Mouse (Mus musculus): Measurements from ENCODE around the gene Gm17018. TPM values are rescaled to one million over a fixed set of nuclear protein-coding genes. Genes with fewer than 3 reads are reported as not detected.

Gm17018 gene
- polyA plus RNA-seq, 1 experiment: 26.1 TPM

DNA sequence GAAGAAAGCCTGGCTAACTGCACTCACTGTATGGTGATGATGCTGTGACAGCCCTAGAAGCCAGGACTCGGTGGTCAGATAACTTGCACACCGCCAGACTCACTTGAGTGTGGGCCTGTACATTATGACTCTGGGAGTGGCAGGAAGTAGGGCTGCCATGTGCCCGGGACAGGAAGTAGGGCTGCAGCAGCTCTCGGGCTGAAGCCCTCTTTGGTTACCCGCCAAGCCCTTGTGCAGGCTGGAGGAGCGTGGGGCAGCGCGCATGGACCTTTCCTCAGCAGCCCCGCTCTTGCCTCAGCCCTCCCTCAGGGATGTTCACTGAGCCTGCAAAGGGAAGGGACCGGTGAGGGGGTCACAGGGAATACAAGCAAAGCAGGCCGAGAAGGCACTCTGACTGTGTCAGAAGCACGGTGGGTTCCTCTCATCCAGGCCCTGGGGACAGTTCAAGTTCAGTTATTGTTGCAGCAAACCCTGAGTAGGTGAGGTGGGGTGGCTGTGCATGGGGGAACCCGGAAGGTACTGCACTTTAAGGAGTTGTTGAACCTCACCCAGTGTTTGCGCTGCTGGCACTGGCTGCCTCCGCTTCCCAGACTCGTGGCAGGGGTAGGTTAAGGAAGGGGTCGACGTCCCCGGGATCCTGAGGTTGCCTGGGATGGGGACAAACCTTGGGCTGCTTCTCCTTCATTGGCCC, 14.7 kb downstream of the Gm17018 start:
- no peak overlapping the region for H3K27ac ChIP-seq (replicated peaks; ENCODE audit: low read depth, low read length)
- 0 out of 2 replicates have a peak overlapping the region, but pooled peaks have one; percentile 2 for H3K4me3 ChIP-seq (ENCODE audit: insufficient read depth, low read depth, low read length)
- H3K4me1 ChIP-seq (ENCODE audit: control insufficient read depth, insufficient read depth, insufficient read length, low read length): peaks cover 6% of the 10 kb centered on the region; the same call in 1 of the 2 replicates

DNA sequence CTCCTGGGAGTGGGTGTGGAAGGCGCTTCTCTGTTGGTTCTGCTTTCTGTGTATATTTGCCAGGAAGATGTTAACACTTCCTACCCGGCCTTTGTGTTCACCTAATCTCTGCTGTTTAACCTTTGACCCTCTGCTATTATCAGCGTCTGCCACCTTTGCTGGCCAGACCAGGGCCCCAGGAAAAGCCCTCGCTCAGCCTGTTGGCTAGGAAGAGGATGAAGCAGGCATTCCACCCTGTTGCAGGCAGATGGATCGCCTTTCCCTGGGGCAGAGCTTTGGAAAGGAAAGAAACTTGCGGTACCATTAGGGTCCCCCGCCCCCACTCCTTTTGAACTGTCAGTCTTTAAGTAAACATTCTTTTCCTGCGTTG, 15.2 kb downstream of the Gm17018 start:
- no peak overlapping the region for H3K4me3 ChIP-seq (ENCODE audit: insufficient read depth, low read depth, low read length)
- H3K4me1 ChIP-seq (ENCODE audit: control insufficient read depth, insufficient read depth, insufficient read length, low read length): peaks cover 6% of the 10 kb centered on the region; the same call in 1 of the 2 replicates
- no peak overlapping the region for H3K27ac ChIP-seq (replicated peaks; ENCODE audit: low read depth, low read length)

DNA sequence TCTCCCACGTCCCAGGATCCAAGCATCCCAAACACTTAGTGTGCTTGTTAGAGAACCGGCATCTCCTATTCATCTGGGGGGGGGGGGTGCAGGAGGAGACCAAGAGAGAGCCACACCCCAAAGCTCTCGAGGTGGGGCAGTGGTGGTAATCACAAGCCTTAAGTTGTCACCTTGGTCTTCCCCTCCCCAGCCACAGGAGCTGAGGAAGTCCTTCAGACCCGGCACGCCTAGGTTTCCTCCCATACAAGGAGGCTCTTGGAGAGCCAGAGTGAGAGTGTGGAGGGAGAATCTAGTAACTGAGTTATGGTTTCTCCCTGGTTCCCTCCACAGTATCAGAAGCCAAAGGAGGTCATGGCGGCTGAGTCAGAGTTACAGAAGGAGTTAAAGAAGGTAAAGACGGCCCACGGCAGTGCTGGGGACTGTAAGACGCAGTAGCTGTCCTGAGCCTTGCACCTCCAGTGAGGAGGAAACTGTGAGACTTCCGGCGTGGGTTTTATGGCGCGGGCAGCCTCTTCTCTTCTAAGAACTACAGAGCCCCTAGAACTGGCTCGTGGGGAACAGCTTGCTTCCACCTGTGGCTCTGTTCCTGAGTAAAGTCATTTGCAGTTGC, 16.8 kb downstream of the Gm17018 start:
- H3K27ac ChIP-seq (replicated peaks; ENCODE audit: low read depth, low read length): no peak overlapping the region
- peaks cover 6% of the 10 kb centered on the region; the same call in 1 of the 2 replicates for H3K4me1 ChIP-seq (ENCODE audit: control insufficient read depth, insufficient read depth, insufficient read length, low read length)
- no peak overlapping the region for H3K4me3 ChIP-seq (ENCODE audit: insufficient read depth, low read depth, low read length)

DNA sequence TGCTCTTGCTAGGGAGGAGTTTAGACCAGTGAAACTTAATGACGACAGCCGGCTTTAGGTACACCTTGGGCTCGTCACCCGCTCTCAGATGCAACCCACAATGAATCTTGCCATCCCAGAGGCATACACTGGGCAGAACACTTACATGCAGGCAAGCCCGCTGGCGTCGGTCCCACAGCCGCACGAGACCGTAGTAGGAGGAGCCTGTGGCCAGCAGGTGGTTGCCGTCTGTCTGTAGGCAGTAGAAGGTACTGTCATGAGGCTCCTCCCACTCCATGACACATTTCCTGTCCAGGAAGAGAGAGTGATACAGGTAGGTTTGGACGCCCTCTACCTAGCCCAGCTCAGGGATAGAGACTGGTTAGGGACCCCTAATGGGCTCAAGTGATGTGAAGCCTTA, 18.6 kb downstream of the Gm17018 start:
- no peak overlapping the region for H3K4me3 ChIP-seq (ENCODE audit: insufficient read depth, low read depth, low read length)
- peaks cover 6% of the 10 kb centered on the region; the same call in 1 of the 2 replicates for H3K4me1 ChIP-seq (ENCODE audit: control insufficient read depth, insufficient read depth, insufficient read length, low read length)
- H3K27ac ChIP-seq (replicated peaks; ENCODE audit: low read depth, low read length): no peak overlapping the region

DNA sequence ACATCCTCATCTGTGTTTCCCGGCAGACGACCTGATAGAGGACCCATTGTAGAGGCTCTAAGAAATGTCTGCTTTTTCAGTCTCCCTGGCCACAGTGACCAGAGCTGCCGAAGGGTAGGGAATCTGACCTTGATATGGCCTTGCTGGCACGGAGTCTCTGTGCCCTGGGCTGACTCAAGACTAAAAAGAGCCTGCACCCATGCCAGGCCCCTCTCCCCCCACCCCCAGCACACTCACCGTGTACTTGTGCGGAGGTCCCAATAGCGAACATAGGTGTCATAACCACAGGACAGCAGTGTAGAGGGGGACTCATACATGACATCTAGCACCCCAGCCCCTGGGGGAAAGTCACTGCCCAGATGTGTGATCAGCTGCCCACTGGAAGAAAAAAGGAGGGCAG, 19.0 kb downstream of the Gm17018 start:
- no peak overlapping the region for H3K27ac ChIP-seq (replicated peaks; ENCODE audit: low read depth, low read length)
- no peak overlapping the region for H3K4me3 ChIP-seq (ENCODE audit: insufficient read depth, low read depth, low read length)
- H3K4me1 ChIP-seq (ENCODE audit: control insufficient read depth, insufficient read depth, insufficient read length, low read length): peaks cover 6% of the 10 kb centered on the region; the same call in 1 of the 2 replicates

DNA sequence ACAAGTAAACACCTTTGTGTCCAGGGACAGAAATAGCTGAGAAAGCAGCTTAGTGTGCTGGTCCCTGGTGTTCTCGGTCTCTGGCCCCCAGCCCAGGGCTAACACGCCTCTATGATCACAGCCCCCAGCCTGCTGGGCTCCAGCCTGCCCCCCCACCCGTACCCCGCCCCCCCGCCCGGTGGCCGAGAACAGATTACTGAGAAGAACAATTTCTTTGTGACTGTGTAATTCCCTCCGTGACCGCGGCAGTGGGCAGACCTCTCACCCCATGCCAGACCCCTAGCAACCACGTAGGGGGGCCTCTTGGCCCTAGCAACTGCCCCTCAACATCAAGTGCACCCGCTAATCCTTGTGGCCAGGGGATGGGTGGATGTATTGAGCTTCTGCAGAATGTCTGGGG, 19.8 kb downstream of the Gm17018 start:
- Histone ChIP-seq H3K4me3 (ENCODE audit: insufficient read depth, low read depth, low read length) (no peak overlapping the region), H3K27ac (replicated peaks; ENCODE audit: low read depth, low read length) (no peak overlapping the region), H3K4me1 (ENCODE audit: control insufficient read depth, insufficient read depth, insufficient read length, low read length) (peaks cover 4% of the 10 kb centered on the region; the same call in 1 of the 2 replicates)

DNA sequence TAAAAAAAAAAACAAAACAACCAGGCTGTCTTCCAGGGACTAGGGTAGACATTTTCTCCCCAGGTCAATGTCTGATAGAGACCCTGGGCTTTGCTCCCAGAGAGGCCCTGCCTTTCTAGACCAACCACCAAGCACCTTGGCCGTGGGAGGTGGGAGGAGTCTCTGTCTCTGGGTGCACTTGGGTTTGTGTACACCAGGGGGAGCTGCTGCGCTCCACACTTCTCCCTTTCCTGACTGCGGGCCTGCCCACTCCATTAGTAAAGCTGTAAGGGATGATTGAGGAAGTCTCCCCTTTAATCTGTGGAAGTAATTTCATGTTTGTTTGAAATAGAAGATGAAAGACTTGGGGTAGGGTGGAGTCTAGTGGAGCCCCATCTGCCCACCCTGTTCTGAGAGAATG, 20.8 kb downstream of the Gm17018 start:
- H3K27ac ChIP-seq (replicated peaks; ENCODE audit: low read depth, low read length): no peak overlapping the region
- H3K4me1 ChIP-seq (ENCODE audit: control insufficient read depth, insufficient read depth, insufficient read length, low read length): no peaks in the 10 kb centered on the region
- no peak overlapping the region for H3K4me3 ChIP-seq (ENCODE audit: insufficient read depth, low read depth, low read length)

DNA sequence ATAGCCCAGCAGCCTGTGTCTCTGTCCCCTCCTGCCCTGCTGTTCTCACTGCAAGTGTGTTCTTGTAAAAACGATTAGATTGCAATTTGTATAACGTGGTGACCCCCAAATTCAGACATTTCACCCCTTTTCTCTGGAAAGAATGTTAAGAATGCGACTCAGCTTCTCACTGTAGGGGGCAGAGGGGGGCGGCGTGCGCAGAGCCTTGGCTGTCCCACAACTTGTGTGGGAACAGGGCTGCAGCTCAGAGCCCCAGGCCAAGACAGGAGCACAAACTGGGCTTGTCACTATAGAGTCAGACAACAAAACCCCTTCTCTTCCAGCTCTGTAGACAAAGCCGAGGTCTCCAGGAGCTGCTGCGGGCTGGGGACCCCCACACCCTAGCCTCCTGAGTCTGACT, 21.7 kb downstream of the Gm17018 start:
- no peak overlapping the region for H3K27ac ChIP-seq (replicated peaks; ENCODE audit: low read depth, low read length)
- no peaks in the 10 kb centered on the region for H3K4me1 ChIP-seq (ENCODE audit: control insufficient read depth, insufficient read depth, insufficient read length, low read length)
- H3K4me3 ChIP-seq (ENCODE audit: insufficient read depth, low read depth, low read length): no peak overlapping the region

DNA sequence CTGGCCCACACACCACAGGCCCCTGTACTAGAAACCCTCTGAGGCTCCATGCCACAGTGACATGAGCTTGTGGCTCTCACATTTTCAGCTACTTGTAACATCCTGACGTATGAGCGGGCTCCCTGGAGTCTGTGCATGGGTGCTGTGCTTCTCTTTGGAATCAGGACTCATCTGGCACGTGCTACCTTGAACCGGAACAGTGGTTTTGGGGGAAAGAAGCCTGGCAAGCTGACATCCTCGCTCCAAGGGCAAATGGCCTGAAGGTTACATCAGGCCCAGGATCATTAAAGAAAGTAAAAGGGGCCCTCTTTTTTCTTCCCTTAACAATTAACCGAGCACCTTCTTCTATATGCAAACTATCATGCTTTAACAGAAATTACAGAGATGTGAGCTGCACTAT, 22.7 kb downstream of the Gm17018 start:
- Histone ChIP-seq H3K4me1 (ENCODE audit: control insufficient read depth, insufficient read depth, insufficient read length, low read length) (no peaks in the 10 kb centered on the region), H3K27ac (replicated peaks; ENCODE audit: low read depth, low read length) (no peak overlapping the region), H3K4me3 (ENCODE audit: insufficient read depth, low read depth, low read length) (no peak overlapping the region)

DNA sequence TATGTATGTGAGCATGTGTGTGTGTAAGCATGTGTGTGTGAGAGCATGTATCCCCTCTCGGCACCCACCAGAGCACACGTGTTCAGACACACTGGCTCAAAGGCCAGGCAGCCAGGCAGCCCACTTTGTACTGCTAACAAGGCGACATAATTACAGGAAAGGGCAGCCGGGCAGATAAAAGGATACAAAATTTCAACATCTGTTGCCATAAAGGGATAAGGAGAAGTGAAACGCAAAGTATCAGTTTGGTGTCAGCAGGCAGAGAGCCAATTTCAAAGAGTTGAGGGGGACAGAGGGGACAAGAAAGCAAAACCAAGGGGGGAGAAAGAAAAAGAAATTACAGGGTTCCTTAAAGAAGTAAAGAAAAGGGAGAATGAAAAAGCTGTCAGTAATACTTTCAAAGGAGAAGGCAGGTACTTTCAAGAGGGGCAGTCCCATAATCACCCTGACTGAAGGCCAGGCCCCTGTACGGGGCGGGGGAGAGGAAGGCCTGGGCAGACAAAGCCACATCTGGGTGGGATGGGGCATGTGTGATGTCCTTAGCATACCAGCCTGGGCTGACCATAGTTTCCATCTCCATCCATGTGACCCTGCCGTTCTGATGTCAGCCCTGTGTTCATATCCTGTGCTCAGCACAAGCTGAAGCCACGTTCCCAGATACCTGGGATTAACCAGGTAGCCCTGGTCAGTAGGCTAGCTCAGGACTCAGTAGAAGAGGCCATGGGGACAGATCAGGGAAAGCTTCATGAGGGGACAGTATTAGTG, 24.6 kb downstream of the Gm17018 start:
- H3K4me3 ChIP-seq (ENCODE audit: insufficient read depth, low read depth, low read length): no peak overlapping the region
- no peaks in the 10 kb centered on the region for H3K4me1 ChIP-seq (ENCODE audit: control insufficient read depth, insufficient read depth, insufficient read length, low read length)
- no peak overlapping the region for H3K27ac ChIP-seq (replicated peaks; ENCODE audit: low read depth, low read length)

DNA sequence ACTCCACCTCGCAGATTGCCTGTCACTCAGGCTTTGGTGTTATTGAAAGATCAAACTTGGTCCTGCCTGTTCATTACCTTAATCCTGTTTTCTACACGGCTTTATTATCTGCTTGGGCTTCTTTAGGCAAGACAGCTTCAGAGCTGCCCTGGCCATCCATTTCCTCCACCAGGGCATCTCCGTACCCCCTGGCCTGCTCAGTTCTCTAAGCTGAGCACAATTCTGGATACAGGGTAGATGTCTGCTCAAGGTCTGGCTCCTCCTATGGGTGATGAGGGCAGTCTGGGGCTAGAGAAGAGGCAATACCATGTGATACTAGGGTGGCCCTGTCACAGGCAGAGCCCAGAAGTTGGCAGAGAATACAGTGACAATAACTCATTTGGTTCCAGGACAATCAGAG, 26.4 kb downstream of the Gm17018 start:
- H3K4me1 ChIP-seq (ENCODE audit: control insufficient read depth, insufficient read depth, insufficient read length, low read length): peaks cover 3% of the 10 kb centered on the region; the same call in 1 of the 2 replicates
- H3K27ac ChIP-seq (replicated peaks; ENCODE audit: low read depth, low read length): no peak overlapping the region
- no peak overlapping the region for H3K4me3 ChIP-seq (ENCODE audit: insufficient read depth, low read depth, low read length)

DNA sequence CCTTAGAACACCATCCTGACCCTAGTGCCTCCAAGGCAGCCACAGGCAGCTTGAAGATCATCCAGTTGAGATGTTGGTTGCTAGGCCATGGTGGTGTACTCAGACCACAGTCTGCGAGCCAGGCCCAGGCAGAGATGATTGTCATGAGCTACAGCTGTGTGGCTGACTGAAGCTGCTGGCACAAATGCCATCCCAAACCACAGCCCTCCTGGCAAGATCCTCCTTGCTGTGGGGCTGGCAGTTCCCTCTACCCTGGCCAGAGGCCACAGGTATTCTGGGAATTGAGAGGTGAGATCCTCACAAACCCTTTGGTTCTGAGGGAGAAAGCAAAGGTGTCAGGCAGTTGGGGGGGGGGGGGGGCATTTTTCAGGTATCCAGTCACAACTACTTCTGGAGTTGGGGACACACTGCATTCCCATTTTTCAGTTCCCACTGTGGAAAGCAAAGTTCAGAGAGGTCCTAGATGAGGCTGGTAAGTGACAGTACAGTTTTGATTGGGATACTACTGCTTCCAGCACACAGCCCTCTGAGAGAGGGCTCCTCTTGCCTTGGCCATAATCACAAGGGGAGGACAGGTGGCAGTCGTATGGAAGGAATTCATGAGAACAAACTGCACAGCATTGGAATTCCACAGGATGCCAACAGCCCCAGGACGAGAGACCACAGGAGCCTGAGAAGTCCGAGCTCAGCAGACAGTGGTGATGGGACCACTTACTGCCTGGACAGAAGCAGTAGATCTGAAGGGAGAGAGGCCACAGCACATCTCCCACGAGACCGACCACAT, 27.3 kb downstream of the Gm17018 start:
- Histone ChIP-seq H3K4me1 (ENCODE audit: control insufficient read depth, insufficient read depth, insufficient read length, low read length) (peaks cover 3% of the 10 kb centered on the region; the same call in 1 of the 2 replicates), H3K27ac (replicated peaks; ENCODE audit: low read depth, low read length) (no peak overlapping the region), H3K4me3 (ENCODE audit: insufficient read depth, low read depth, low read length) (no peak overlapping the region)

DNA sequence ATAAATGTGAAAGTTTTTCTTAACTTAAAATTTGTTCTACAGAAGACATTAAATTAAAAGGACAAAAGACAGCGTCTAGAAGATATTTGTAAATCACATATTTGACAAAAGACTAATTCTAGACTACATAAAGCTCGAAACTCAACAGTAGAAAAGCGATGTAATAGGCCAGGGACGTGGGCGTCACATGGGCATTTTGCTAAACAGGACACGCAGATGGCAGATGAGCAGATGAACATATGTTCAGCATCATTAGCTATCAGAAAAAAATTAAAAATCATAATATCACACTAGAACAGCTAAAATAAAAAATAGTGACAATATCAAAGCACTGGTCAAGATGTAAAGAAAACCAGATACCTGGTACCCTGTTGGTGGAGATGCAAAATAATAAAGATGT, 29.3 kb downstream of the Gm17018 start:
- H3K4me3 ChIP-seq (ENCODE audit: insufficient read depth, low read depth, low read length): no peak overlapping the region
- peaks cover 3% of the 10 kb centered on the region; the same call in 1 of the 2 replicates for H3K4me1 ChIP-seq (ENCODE audit: control insufficient read depth, insufficient read depth, insufficient read length, low read length)
- no peak overlapping the region for H3K27ac ChIP-seq (replicated peaks; ENCODE audit: low read depth, low read length)

DNA sequence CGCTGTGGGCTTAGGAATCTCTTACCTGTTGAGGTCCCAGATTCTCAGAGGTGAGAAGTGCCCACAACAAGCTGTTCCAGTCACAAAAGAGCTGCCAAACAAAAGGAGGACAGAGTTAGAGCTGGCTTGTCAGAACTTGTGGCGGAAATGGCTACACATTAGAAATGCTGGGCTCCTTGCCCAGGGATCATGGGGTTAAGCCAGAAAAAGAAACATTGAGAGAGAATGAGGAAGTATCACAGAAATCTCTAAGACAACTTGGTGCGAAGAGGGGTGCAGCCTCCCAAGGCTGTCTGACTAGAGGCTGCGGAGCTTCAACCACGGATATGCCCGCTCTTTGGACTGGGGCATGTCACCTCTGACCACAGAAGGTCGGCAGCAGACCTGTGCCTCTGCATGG, 31.3 kb downstream of the Gm17018 start:
- peaks cover 3% of the 10 kb centered on the region; the same call in 1 of the 2 replicates for H3K4me1 ChIP-seq (ENCODE audit: control insufficient read depth, insufficient read depth, insufficient read length, low read length)
- H3K4me3 ChIP-seq (ENCODE audit: insufficient read depth, low read depth, low read length): peak overlapping the region; percentile 39
- peak overlapping the region; percentile 79 for H3K27ac ChIP-seq (replicated peaks; ENCODE audit: low read depth, low read length)

DNA sequence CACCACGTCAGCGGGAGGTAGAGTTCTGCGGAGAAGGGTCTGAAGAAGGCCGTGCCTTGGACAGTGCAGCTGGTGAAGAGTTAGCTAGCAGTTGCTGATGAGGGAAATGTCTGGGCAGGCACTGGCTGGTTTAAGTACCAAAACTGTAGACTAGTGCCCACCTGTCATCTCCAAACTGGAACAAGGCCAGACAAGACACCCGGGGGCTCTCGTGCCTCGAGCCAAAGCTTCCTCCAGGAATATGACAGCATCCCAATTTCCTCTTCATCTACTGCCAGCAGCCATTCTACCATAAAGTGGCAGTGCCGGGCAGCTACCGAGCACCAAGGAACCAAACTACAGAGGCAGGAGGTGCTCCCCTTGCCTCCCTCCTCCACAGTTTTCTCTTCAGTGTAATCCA, 32.5 kb downstream of the Gm17018 start:
- H3K4me1 ChIP-seq (ENCODE audit: control insufficient read depth, insufficient read depth, insufficient read length, low read length): peaks cover 3% of the 10 kb centered on the region; the same call in 1 of the 2 replicates
- H3K27ac ChIP-seq (replicated peaks; ENCODE audit: low read depth, low read length): no peak overlapping the region

More for the DNA sequence above, 32.5 kb downstream of the Gm17018 start:
- no peak overlapping the region for H3K4me3 ChIP-seq (ENCODE audit: insufficient read depth, low read depth, low read length)
